Mouse (Mus musculus) liver, embryonic 14.5 days (tissue): ENCODE results near the gene Tekt4.

Experiments
- CTCF ChIP-seq: IDR thresholded peaks from 2 replicates; pipeline ENCODE4 v1.5.1; 2016; ENCODE audit warnings: antibody characterized with exemption, low read depth, control low read depth
- EP300 ChIP-seq: IDR thresholded peaks from 2 replicates; pipeline ENCODE4 v1.6.1; 2016; ENCODE audit warnings: antibody characterized with exemption, low read depth

DNA sequence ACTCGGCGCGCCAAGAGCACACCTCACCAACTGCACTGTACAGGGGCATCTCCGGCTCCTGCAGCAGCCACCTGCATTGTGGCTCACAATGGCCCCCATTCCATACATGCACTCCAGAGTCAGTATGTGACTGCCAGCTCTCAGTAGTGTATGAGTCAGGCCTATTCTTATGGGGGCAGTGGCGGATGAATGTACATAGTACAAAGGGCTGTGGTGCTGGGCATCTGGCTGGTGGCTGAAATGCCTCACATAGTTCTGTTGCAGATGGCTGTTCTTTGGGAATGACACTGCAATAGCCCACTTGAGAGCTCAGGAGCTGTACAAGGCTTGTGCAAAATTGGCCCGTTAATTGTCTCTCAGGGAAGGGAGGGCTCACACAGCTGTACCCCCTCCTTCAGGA, 27.7 kb downstream of the Tekt4 start:
- TF ChIP-seq CTCF (no peak), EP300 (no peak)
